Mouse (Mus musculus): ENCODE results near the gene Aco2.

Aco2 gene

GRCm38 (mm10) chr15:81917621-81918463 is 45.7 kb downstream of the Aco2 start:
- peak in 1 of 2 experiments; percentile 74 for DNase-seq (ENCODE audit: low spot score in 2 of 2)

GRCm38 (mm10) chr15:81919062-81919461 is 47.0 kb downstream of the Aco2 start:
- DNase-seq (ENCODE audit: low spot score in 2 of 2) = no peak

GRCm38 (mm10) chr15:81920546-81921217 is 48.6 kb downstream of the Aco2 start:
- no peak for DNase-seq (ENCODE audit: low spot score in 2 of 2)

GRCm38 (mm10) chr15:81921255-81921654 is 49.1 kb downstream of the Aco2 start:
- no peak for DNase-seq (ENCODE audit: low spot score in 2 of 2)

- DNase-seq (ENCODE audit: low spot score in 2 of 2) = no peak
Measured at GRCm38 (mm10) chr15:81924933-81925332, 52.8 kb downstream of the Aco2 start.

- DNase-seq (ENCODE audit: low spot score in 2 of 2) = peak; percentile 89 to 95
Measured at GRCm38 (mm10) chr15:81925760-81926445, 53.8 kb downstream of the Aco2 start, which contains the start of gene Polr3h. Polr3h (minus strand) TSS chr15:81926240.

- no peak for DNase-seq (ENCODE audit: low spot score in 2 of 2)
Measured at GRCm38 (mm10) chr15:81926446-81926822, 54.3 kb downstream of the Aco2 start.

GRCm38 (mm10) chr15:81927741-81928140 is 55.6 kb downstream of the Aco2 start:
- no peak for DNase-seq (ENCODE audit: low spot score in 2 of 2)

- no peak for DNase-seq (ENCODE audit: low spot score in 2 of 2)
Measured at GRCm38 (mm10) chr15:81928277-81928676, 56.2 kb downstream of the Aco2 start.

- peak; percentile 59 to 84 for DNase-seq (ENCODE audit: low spot score in 2 of 2)
Measured at GRCm38 (mm10) chr15:81932951-81933470, 60.9 kb downstream of the Aco2 start.

GRCm38 (mm10) chr15:81933986-81934385 is 61.9 kb downstream of the Aco2 start:
- DNase-seq (ENCODE audit: low spot score in 2 of 2) = no peak

- DNase-seq (ENCODE audit: low spot score in 2 of 2) = no peak
Measured at GRCm38 (mm10) chr15:81935869-81936637, 63.9 kb downstream of the Aco2 start.

- peak in 1 of 2 experiments; percentile 68 for DNase-seq (ENCODE audit: low spot score in 2 of 2)
Measured at GRCm38 (mm10) chr15:81936679-81937078, 64.6 kb downstream of the Aco2 start, which contains the start of gene Csdc2. Csdc2 (plus strand) TSS chr15:81936759.

GRCm38 (mm10) chr15:81937098-81937972 is 65.2 kb downstream of the Aco2 start:
- DNase-seq (ENCODE audit: low spot score in 2 of 2) = peak in 1 of 2 experiments; percentile 72

- DNase-seq (ENCODE audit: low spot score in 2 of 2) = no peak
Measured at GRCm38 (mm10) chr15:81938246-81938645, 66.1 kb downstream of the Aco2 start.

- DNase-seq (ENCODE audit: low spot score in 2 of 2) = no peak
Measured at GRCm38 (mm10) chr15:81939157-81939715, 67.1 kb downstream of the Aco2 start.

GRCm38 (mm10) chr15:81939774-81940173 is 67.7 kb downstream of the Aco2 start:
- DNase-seq (ENCODE audit: low spot score in 2 of 2) = no peak

- no peak for DNase-seq (ENCODE audit: low spot score in 2 of 2)
Measured at GRCm38 (mm10) chr15:81940219-81940618, 68.1 kb downstream of the Aco2 start.

- DNase-seq (ENCODE audit: low spot score in 2 of 2) = no peak
Measured at GRCm38 (mm10) chr15:81941010-81941409, 68.9 kb downstream of the Aco2 start.
